ENCODE assay signal across 25 mouse cellular contexts in genomic region chr12:106377281-106377680, GRCm38 (mm10).
DNase-seq lines count a peak whose midpoint lies in the region; ATAC-seq and TF ChIP-seq lines count a peak whose summit lies in the region.
"Had no signal": no experiment of that assay in that cellular context is flagged by ENCODE, and none has a peak within 500 bp of the region (broad histone marks: within the 10 kb centered on the region; RNA-seq: fewer than 3 reads in every experiment).

No protein-coding gene starts in this region.

- DNase-seq in forebrain, embryonic 14.5 days (ENCODE audit: low spot score), result peak; percentile 85
- DNase-seq in forebrain, embryonic 10.5 days (ENCODE audit: extremely low spot score, low spot score), result no peak
- no peak for DNase-seq in layer of hippocampus, adult 2 months (ENCODE audit: low spot score in 2 of 2)
- no peak for DNase-seq in layer of hippocampus, adult 8-10 months (ENCODE audit: low spot score in 2 of 2)
- DNase-seq in retina, postnatal 1 day, result peak; percentile 49
- DNase-seq in retina, embryonic 14.5 days (ENCODE audit: low spot score), result no peak
- DNase-seq in liver, postnatal 0 days, result no peak
- DNase-seq: adrenal gland, adult 2 months; adrenal gland, postnatal 14 days; adrenal gland, postnatal 36 days; B cell, adult 2 months; cerebellum, adult 11 months; cerebellum, adult 18-20 months; cerebellum, adult 8-10 months; cerebellum, adult 9-11 months; cerebellum, postnatal 14 days; cerebellum, postnatal 36 days; embryo, embryonic 11 days had no signal

- TF ChIP-seq CTCF in layer of hippocampus, adult 2 months (conservative IDR thresholded peaks at IDR 0.05), result no peak
- TF ChIP-seq CTCF in liver, postnatal 0 days (IDR thresholded peaks at IDR 0.05; ENCODE audit: low read depth), result no peak

- no peaks in the 10 kb centered on the region for H3K36me3 ChIP-seq in forebrain, embryonic 14.5 days (ENCODE audit: control insufficient read depth, insufficient read depth, low read length)
- H3K36me3 ChIP-seq in forebrain, embryonic 10.5 days (replicated peaks), result no peaks in the 10 kb centered on the region
- no peaks in the 10 kb centered on the region for H3K36me3 ChIP-seq in liver, postnatal 0 days (replicated peaks; ENCODE audit: insufficient read depth, low read length)
- H3K36me3 ChIP-seq: embryonic facial prominence, embryonic 13.5 days; embryonic facial prominence, embryonic 15.5 days; G1E had no signal

- no peak overlapping the region for H3K27ac ChIP-seq in forebrain, embryonic 14.5 days (ENCODE audit: low read depth, low read length)
- no peak overlapping the region for H3K27ac ChIP-seq in forebrain, embryonic 10.5 days
- H3K27ac ChIP-seq in layer of hippocampus, adult 2 months, result peak overlapping the region; percentile 39; the same call in 1 of the 2 replicates
- H3K27ac ChIP-seq in liver, postnatal 0 days (ENCODE audit: low read depth), result no peak overlapping the region
- H3K27ac ChIP-seq: embryonic facial prominence, embryonic 13.5 days; embryonic facial prominence, embryonic 15.5 days had no signal

- no peak for ATAC-seq in forebrain, embryonic 14.5 days
- no peak for ATAC-seq in liver, postnatal 0 days
- ATAC-seq: CD4-positive, CD25-positive, alpha-beta regulatory T cell, adult 4 months had no signal

- 36% methylated on average over 1 of the region's 1 CpGs for WGBS in forebrain, embryonic 14.5 days
- WGBS in forebrain, embryonic 10.5 days, result 88% methylated on average over 1 of the region's 1 CpGs
- WGBS in liver, postnatal 0 days (ENCODE audit: insufficient replicate concordance), result 77% methylated on average over 1 of the region's 1 CpGs

- H3K4me2 ChIP-seq in forebrain, embryonic 14.5 days (ENCODE audit: low read length), result no peak overlapping the region
- no peak overlapping the region for H3K4me2 ChIP-seq in liver, postnatal 0 days (ENCODE audit: low read depth, low read length)
- H3K4me2 ChIP-seq: embryonic facial prominence, embryonic 13.5 days; embryonic facial prominence, embryonic 15.5 days; forebrain, embryonic 13.5 days had no signal

- no peak overlapping the region for H3K4me3 ChIP-seq in forebrain, embryonic 14.5 days (ENCODE audit: low read depth, low read length)
- H3K4me3 ChIP-seq in forebrain, embryonic 10.5 days, result no peak overlapping the region
- H3K4me3 ChIP-seq in layer of hippocampus, adult 2 months, result no peak overlapping the region
- no peak overlapping the region for H3K4me3 ChIP-seq in liver, postnatal 0 days (ENCODE audit: low read depth, low read length)
- H3K4me3 ChIP-seq: embryonic facial prominence, embryonic 13.5 days; embryonic facial prominence, embryonic 15.5 days; erythroblast, embryonic 14.5 days; forebrain, embryonic 13.5 days had no signal

- H3K9ac ChIP-seq in forebrain, embryonic 14.5 days (ENCODE audit: low read length), result no peak overlapping the region
- H3K9ac ChIP-seq in liver, postnatal 0 days (replicated peaks), result no peak overlapping the region
- H3K9ac ChIP-seq: embryonic facial prominence, embryonic 13.5 days; embryonic facial prominence, embryonic 15.5 days; forebrain, embryonic 13.5 days had no signal

- H3K27me3 ChIP-seq in forebrain, embryonic 14.5 days (replicated peaks; ENCODE audit: control insufficient read depth, insufficient read depth, low read length), result no peaks in the 10 kb centered on the region
- H3K27me3 ChIP-seq in forebrain, embryonic 10.5 days (ENCODE audit: poor library complexity, severe bottlenecking), result peaks cover 58% of the 10 kb centered on the region
- no peaks in the 10 kb centered on the region for H3K27me3 ChIP-seq in liver, postnatal 0 days (ENCODE audit: insufficient read depth, low read length)
- H3K27me3 ChIP-seq: CH12.LX had no signal

- H3K4me1 ChIP-seq in forebrain, embryonic 14.5 days (ENCODE audit: control insufficient read depth, insufficient read depth, low read length), result peaks cover 40% of the 10 kb centered on the region
- H3K4me1 ChIP-seq in forebrain, embryonic 10.5 days, result peaks cover 35% of the 10 kb centered on the region
- no peaks in the 10 kb centered on the region for H3K4me1 ChIP-seq in liver, postnatal 0 days (ENCODE audit: insufficient read depth)

- no peak for TF ChIP-seq EP300 in liver, postnatal 0 days (IDR thresholded peaks at IDR 0.05; ENCODE audit: low read depth)

- no peaks in the 10 kb centered on the region for H3K9me3 ChIP-seq in forebrain, embryonic 14.5 days (replicated peaks; ENCODE audit: control insufficient read depth, low read length)
- H3K9me3 ChIP-seq in forebrain, embryonic 10.5 days, result no peaks in the 10 kb centered on the region
- H3K9me3 ChIP-seq in liver, postnatal 0 days (ENCODE audit: low read length), result no peaks in the 10 kb centered on the region
- H3K9me3 ChIP-seq: embryonic facial prominence, embryonic 13.5 days; embryonic facial prominence, embryonic 15.5 days; forebrain, embryonic 13.5 days had no signal

Comparison
In these comparisons a context has a peak if more than half of its experiments do, and no peak if none do; other contexts are left out.
1. DNase-seq: peak in forebrain, embryonic 14.5 days (single experiment) and retina, postnatal 1 day (single experiment); none in forebrain, embryonic 10.5 days (single experiment), layer of hippocampus, adult 2 months (0 of 2), layer of hippocampus, adult 8-10 months (0 of 2), retina, embryonic 14.5 days (single experiment) and liver, postnatal 0 days (single experiment).